Mouse (Mus musculus): ENCODE data around the gene Tnfrsf21. TPM values are rescaled to one million over a fixed set of nuclear protein-coding genes. Genes with fewer than 3 reads are reported as not detected.

Gene Tnfrsf21
- polyA plus RNA-seq, 1 experiment: 13.5 TPM

GRCm38 (mm10) chr17:43092280-43092995 is 76.1 kb downstream of the Tnfrsf21 start:
- TF ChIP-seq GATA1 (IDR thresholded peaks at IDR 0.05; ENCODE audit: borderline replicate concordance, low read length): no peak
- no peak for TF ChIP-seq FLI1 (IDR thresholded peaks at IDR 0.05; ENCODE audit: low read length)
- H3K9me3 ChIP-seq: peaks cover 6% of the 10 kb centered on the region; the same call in 1 of the 2 replicates
- peaks cover 37% of the 10 kb centered on the region for H3K36me3 ChIP-seq (replicated peaks; ENCODE audit: low read length)
- no peak overlapping the region for H3K4me3 ChIP-seq (replicated peaks)
- H3K27me3 ChIP-seq (replicated peaks): no peaks in the 10 kb centered on the region
- peaks cover 30% of the 10 kb centered on the region for H3K4me1 ChIP-seq

GRCm38 (mm10) chr17:43094285-43094684 is 77.9 kb downstream of the Tnfrsf21 start:
- H3K27me3 ChIP-seq (replicated peaks): no peaks in the 10 kb centered on the region
- peaks cover 10% of the 10 kb centered on the region; the same call in 1 of the 2 replicates for H3K9me3 ChIP-seq
- no peak overlapping the region for H3K4me3 ChIP-seq (replicated peaks)
- TF ChIP-seq GATA1 (IDR thresholded peaks at IDR 0.05; ENCODE audit: borderline replicate concordance, low read length) (no peak), FLI1 (IDR thresholded peaks at IDR 0.05; ENCODE audit: low read length) (no peak)
- H3K4me1 ChIP-seq: peaks cover 30% of the 10 kb centered on the region
- H3K36me3 ChIP-seq (replicated peaks; ENCODE audit: low read length): peaks cover 19% of the 10 kb centered on the region

- TF ChIP-seq GATA1 (IDR thresholded peaks at IDR 0.05; ENCODE audit: borderline replicate concordance, low read length) (no peak), FLI1 (IDR thresholded peaks at IDR 0.05; ENCODE audit: low read length) (no peak)
- no peak overlapping the region for H3K4me3 ChIP-seq (replicated peaks)
- no peaks in the 10 kb centered on the region for H3K36me3 ChIP-seq (replicated peaks; ENCODE audit: low read length)
- peaks cover 22% of the 10 kb centered on the region for H3K4me1 ChIP-seq
- no peaks in the 10 kb centered on the region for H3K27me3 ChIP-seq (replicated peaks)
- peaks cover 12% of the 10 kb centered on the region; the same call in 1 of the 2 replicates for H3K9me3 ChIP-seq
Measured at GRCm38 (mm10) chr17:43097101-43097688, 80.8 kb downstream of the Tnfrsf21 start.

- Histone ChIP-seq H3K27me3 (replicated peaks) (no peaks in the 10 kb centered on the region), H3K36me3 (replicated peaks; ENCODE audit: low read length) (no peaks in the 10 kb centered on the region), H3K4me1 (no peaks in the 10 kb centered on the region), H3K9me3 (peaks cover 12% of the 10 kb centered on the region), H3K4me3 (replicated peaks) (no peak overlapping the region)
- no peak for TF ChIP-seq FLI1 (IDR thresholded peaks at IDR 0.05; ENCODE audit: low read length)
- no peak for TF ChIP-seq GATA1 (IDR thresholded peaks at IDR 0.05; ENCODE audit: borderline replicate concordance, low read length)
Measured at GRCm38 (mm10) chr17:43106108-43106507, 89.8 kb downstream of the Tnfrsf21 start.

- no peaks in the 10 kb centered on the region for H3K36me3 ChIP-seq (replicated peaks; ENCODE audit: low read length)
- H3K4me3 ChIP-seq (replicated peaks): no peak overlapping the region
- no peak for TF ChIP-seq FLI1 (IDR thresholded peaks at IDR 0.05; ENCODE audit: low read length)
- H3K27me3 ChIP-seq (replicated peaks): no peaks in the 10 kb centered on the region
- no peaks in the 10 kb centered on the region for H3K4me1 ChIP-seq
- peaks cover 10% of the 10 kb centered on the region for H3K9me3 ChIP-seq
Measured at GRCm38 (mm10) chr17:43107338-43107737, 91.0 kb downstream of the Tnfrsf21 start.

GRCm38 (mm10) chr17:43109501-43109900 is 93.1 kb downstream of the Tnfrsf21 start:
- Histone ChIP-seq H3K9me3 (peaks cover 10% of the 10 kb centered on the region), H3K27me3 (replicated peaks) (no peaks in the 10 kb centered on the region), H3K36me3 (replicated peaks; ENCODE audit: low read length) (no peaks in the 10 kb centered on the region), H3K4me1 (peaks cover 4% of the 10 kb centered on the region; the same call in 1 of the 2 replicates), H3K4me3 (replicated peaks) (no peak overlapping the region)
- TF ChIP-seq GATA1 (IDR thresholded peaks at IDR 0.05; ENCODE audit: borderline replicate concordance, low read length) (no peak), FLI1 (IDR thresholded peaks at IDR 0.05; ENCODE audit: low read length) (no peak)

- TF ChIP-seq FLI1 (IDR thresholded peaks at IDR 0.05; ENCODE audit: low read length) (no peak), GATA1 (IDR thresholded peaks at IDR 0.05; ENCODE audit: borderline replicate concordance, low read length) (no peak)
- no peaks in the 10 kb centered on the region for H3K36me3 ChIP-seq (replicated peaks; ENCODE audit: low read length)
- H3K4me1 ChIP-seq: peaks cover 7% of the 10 kb centered on the region; the same call in 1 of the 2 replicates
- no peaks in the 10 kb centered on the region for H3K27me3 ChIP-seq (replicated peaks)
- peaks cover 5% of the 10 kb centered on the region for H3K9me3 ChIP-seq
- H3K4me3 ChIP-seq (replicated peaks): no peak overlapping the region
Measured at GRCm38 (mm10) chr17:43110168-43110885, 94.0 kb downstream of the Tnfrsf21 start.

GRCm38 (mm10) chr17:43113391-43113984 is 97.1 kb downstream of the Tnfrsf21 start:
- no peaks in the 10 kb centered on the region for H3K27me3 ChIP-seq (replicated peaks)
- H3K4me3 ChIP-seq (replicated peaks): no peak overlapping the region
- TF ChIP-seq GATA1 (IDR thresholded peaks at IDR 0.05; ENCODE audit: borderline replicate concordance, low read length) (no peak), FLI1 (IDR thresholded peaks at IDR 0.05; ENCODE audit: low read length) (no peak)
- H3K36me3 ChIP-seq (replicated peaks; ENCODE audit: low read length): no peaks in the 10 kb centered on the region
- peaks cover 12% of the 10 kb centered on the region for H3K4me1 ChIP-seq
- H3K9me3 ChIP-seq: no peaks in the 10 kb centered on the region

- H3K9me3 ChIP-seq: peaks cover 1% of the 10 kb centered on the region; the same call in 1 of the 2 replicates
- no peak for TF ChIP-seq GATA1 (IDR thresholded peaks at IDR 0.05; ENCODE audit: borderline replicate concordance, low read length)
- TF ChIP-seq FLI1 (IDR thresholded peaks at IDR 0.05; ENCODE audit: low read length): no peak
- H3K36me3 ChIP-seq (replicated peaks; ENCODE audit: low read length): no peaks in the 10 kb centered on the region
- no peak overlapping the region for H3K4me3 ChIP-seq (replicated peaks)
- peaks cover 12% of the 10 kb centered on the region for H3K4me1 ChIP-seq
- no peaks in the 10 kb centered on the region for H3K27me3 ChIP-seq (replicated peaks)
Measured at GRCm38 (mm10) chr17:43114086-43114581, 97.8 kb downstream of the Tnfrsf21 start.
